Comparison of ENCODE assay signal across 14 mouse cellular contexts in the genomic region with DNA sequence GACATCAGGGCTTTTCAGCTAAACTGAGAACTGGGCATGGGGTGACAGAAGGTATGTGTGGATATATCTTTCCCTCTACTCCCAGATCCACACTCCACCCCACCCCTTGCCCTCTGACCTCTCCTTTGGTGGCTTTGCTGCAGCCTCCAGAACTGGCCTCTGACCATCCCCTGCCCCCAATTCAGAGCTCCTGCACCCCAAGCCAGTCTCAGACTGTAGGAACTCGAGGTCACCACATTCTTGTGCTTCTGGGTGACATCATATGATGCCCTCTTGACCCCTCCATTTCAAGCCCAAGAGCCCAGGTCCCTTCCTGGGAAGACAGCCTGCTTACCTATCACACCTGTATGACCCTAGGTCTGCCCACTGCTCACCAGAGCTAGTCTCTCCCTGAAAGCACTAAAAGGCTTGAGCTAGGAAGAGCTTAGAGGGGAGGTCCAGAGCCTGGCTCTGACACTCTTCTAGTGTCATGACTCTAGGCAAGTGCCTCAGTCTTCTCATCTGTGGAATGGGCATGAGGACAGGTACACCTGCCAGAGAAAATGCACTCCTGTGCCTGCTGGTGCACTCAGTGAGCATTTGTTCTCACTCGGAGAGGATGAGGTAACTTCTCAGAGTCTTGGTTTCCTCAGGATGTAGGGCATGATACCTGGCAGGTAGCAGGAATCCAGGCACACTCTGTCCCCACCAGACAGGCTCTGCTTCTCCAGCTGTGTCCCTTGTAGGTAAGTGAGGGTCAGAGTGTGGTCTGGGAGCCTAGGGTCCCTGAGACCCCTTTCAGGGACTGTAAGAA.
DNase-seq lines count a peak whose midpoint lies in the region; ATAC-seq lines count a peak whose summit lies in the region.
"Had no signal": no experiment of that assay in that cellular context is flagged by ENCODE, and none has a peak within 500 bp of the region (broad histone marks: within the 10 kb centered on the region; RNA-seq: fewer than 3 reads in every experiment).

No protein-coding gene starts in this region.

- no peaks in the 10 kb centered on the region for H3K9me3 ChIP-seq in midbrain, embryonic 11.5 days (ENCODE audit: control insufficient read depth, low read length)
- H3K9me3 ChIP-seq in midbrain, embryonic 16.5 days (replicated peaks; ENCODE audit: control insufficient read depth, low read length, poor library complexity, severe bottlenecking), result no peaks in the 10 kb centered on the region
- H3K9me3 ChIP-seq: limb, embryonic 13.5 days; lung, embryonic 15.5 days had no signal

- no peak for ATAC-seq in midbrain, embryonic 11.5 days (ENCODE audit: low FRiP score)
- ATAC-seq in midbrain, embryonic 16.5 days, result no peak
- ATAC-seq: activated CD4-positive, CD25-positive, alpha-beta regulatory T cell, adult 4 months; inflammation-experienced regulatory T-cells, adult 6 months had no signal

- H3K4me3 ChIP-seq in midbrain, embryonic 11.5 days (ENCODE audit: low read depth, low read length), result no peak overlapping the region
- no peak overlapping the region for H3K4me3 ChIP-seq in midbrain, embryonic 16.5 days (ENCODE audit: low read depth, low read length)
- H3K4me3 ChIP-seq: erythroblast, embryonic 14.5 days; limb, embryonic 13.5 days; lung, embryonic 15.5 days had no signal

- H3K9ac ChIP-seq in midbrain, embryonic 11.5 days (ENCODE audit: low read length), result no peak overlapping the region
- H3K9ac ChIP-seq in midbrain, embryonic 16.5 days (ENCODE audit: low read depth, low read length), result no peak overlapping the region
- H3K9ac ChIP-seq: limb, embryonic 13.5 days; lung, embryonic 15.5 days had no signal

- H3K4me1 ChIP-seq in midbrain, embryonic 11.5 days (ENCODE audit: control insufficient read depth, insufficient read depth, low read length), result peaks cover 5% of the 10 kb centered on the region
- no peaks in the 10 kb centered on the region for H3K4me1 ChIP-seq in midbrain, embryonic 16.5 days (ENCODE audit: control insufficient read depth, insufficient read depth, low read length)

- H3K27ac ChIP-seq in midbrain, embryonic 11.5 days (ENCODE audit: low read depth, low read length), result no peak overlapping the region
- H3K27ac ChIP-seq in midbrain, embryonic 16.5 days (ENCODE audit: low read length), result no peak overlapping the region
- H3K27ac ChIP-seq: limb, embryonic 13.5 days; lung, embryonic 15.5 days had no signal

- no peaks in the 10 kb centered on the region for H3K36me3 ChIP-seq in midbrain, embryonic 11.5 days (ENCODE audit: control insufficient read depth, insufficient read depth, low read length)
- H3K36me3 ChIP-seq in midbrain, embryonic 16.5 days (ENCODE audit: control insufficient read depth, insufficient read depth, low read length), result no peaks in the 10 kb centered on the region

- no peaks in the 10 kb centered on the region for H3K27me3 ChIP-seq in midbrain, embryonic 11.5 days (ENCODE audit: control insufficient read depth, insufficient read depth, low read length)
- no peaks in the 10 kb centered on the region for H3K27me3 ChIP-seq in midbrain, embryonic 16.5 days (ENCODE audit: control insufficient read depth, insufficient read depth, low read depth, low read length)
- H3K27me3 ChIP-seq: limb, embryonic 13.5 days; lung, embryonic 15.5 days had no signal

- WGBS in midbrain, embryonic 11.5 days, result 69% methylated on average over 2 of the region's 2 CpGs
- 75% methylated on average over 2 of the region's 2 CpGs for WGBS in midbrain, embryonic 16.5 days

- peak; percentile 9 to 27 for DNase-seq in heart, adult 18-20 months
- no peak for DNase-seq in heart, adult 8-10 months (ENCODE audit: low spot score)
- peak; percentile 65 for DNase-seq in midbrain, embryonic 11.5 days (ENCODE audit: low spot score, missing footprints)
- DNase-seq in adrenal gland, adult 8-10 months, result peak; percentile 4
- peak; percentile 36 for DNase-seq in kidney, postnatal 10 days
- DNase-seq in adipocyte (ENCODE audit: low spot score), result no peak
- DNase-seq in embryo, embryonic 10 days (ENCODE audit: low spot score), result no peak
- DNase-seq: thymus, adult 2 months had no signal

- H3K4me2 ChIP-seq in midbrain, embryonic 11.5 days, result no peak overlapping the region
- no peak overlapping the region for H3K4me2 ChIP-seq in midbrain, embryonic 16.5 days (ENCODE audit: low read length)
- H3K4me2 ChIP-seq: limb, embryonic 13.5 days; lung, embryonic 15.5 days had no signal

Comparison
In these comparisons a context has a peak if more than half of its experiments do, and no peak if none do; other contexts are left out.
1. DNase-seq: peak in heart, adult 18-20 months (2 of 2), midbrain, embryonic 11.5 days (single experiment), adrenal gland, adult 8-10 months (single experiment) and kidney, postnatal 10 days (single experiment); none in heart, adult 8-10 months (single experiment), adipocyte (single experiment) and embryo, embryonic 10 days (single experiment).